Mouse (Mus musculus) midbrain, postnatal 0 days (tissue): ENCODE measurements around the gene Xpo6. TPM values are rescaled to one million over a fixed set of nuclear protein-coding genes. Genes with fewer than 3 reads are reported as not detected.

Experiments
- ATAC-seq: fragments of 200-750 bp; cut with Nextera tagmentation; 2 replicates; pipeline ENCODE4 v1.8.0; 2017; ENCODE audit warnings: moderate number of reproducible peaks, mild to moderate bottlenecking, moderate TSS enrichment, moderate library complexity; ENCODE audit not compliant: low FRiP score
- DNase-seq: peaks from one replicate; pipeline ENCODE4 v3.0.0-alpha.2; 2015; ENCODE audit warnings: low spot score
- H3K27ac ChIP-seq: fragments of 300-500 bp; sonication (generic); 2 replicates; pipeline ENCODE4 v1.5.1; 2014; ENCODE audit warnings: low read depth, mild to moderate bottlenecking, low read length, mixed read lengths
- H3K27me3 ChIP-seq: fragments of 300-500 bp; sonication (generic); 2 replicates; pipeline ENCODE4 v1.6.1; 2014; ENCODE audit warnings: low read length, control low read depth, mixed read lengths; ENCODE audit not compliant: insufficient read depth
- H3K36me3 ChIP-seq: fragments of 300-500 bp; sonication (generic); 2 replicates; pipeline ENCODE4 v1.6.1; 2014; ENCODE audit warnings: low read length, control low read depth, mixed read lengths; ENCODE audit not compliant: insufficient read depth
- H3K4me1 ChIP-seq: fragments of 300-500 bp; sonication (generic); 2 replicates; pipeline ENCODE4 v1.6.1; 2014; ENCODE audit warnings: mild to moderate bottlenecking, control low read depth, antibody characterized with exemption, low read length, mixed read lengths; ENCODE audit not compliant: insufficient read depth
- H3K4me2 ChIP-seq: fragments of 300-500 bp; sonication (generic); 2 replicates; pipeline ENCODE4 v1.6.1; 2014; ENCODE audit warnings: low read depth, mild to moderate bottlenecking, low read length, mixed read lengths; ENCODE audit not compliant: poor library complexity, severe bottlenecking
- H3K4me3 ChIP-seq: fragments of 300-500 bp; sonication (generic); 2 replicates; pipeline ENCODE4 v1.5.1; 2014; ENCODE audit warnings: low read depth, mild to moderate bottlenecking, low read length, moderate library complexity
- H3K9ac ChIP-seq: fragments of 300-500 bp; sonication (generic); replicated peaks from 2 replicates; pipeline ENCODE4 v1.6.1; 2014; ENCODE audit warnings: mild to moderate bottlenecking, low read length, moderate library complexity, mixed read lengths; ENCODE audit not compliant: poor library complexity, severe bottlenecking
- H3K9me3 ChIP-seq: fragments of 300-500 bp; sonication (generic); 2 replicates; pipeline ENCODE4 v1.6.1; 2016; ENCODE audit warnings: low read length, control low read depth
- CTCF ChIP-seq: IDR thresholded peaks from 2 replicates; pipeline ENCODE4 v1.5.1; 2016; ENCODE audit warnings: antibody characterized with exemption, mild to moderate bottlenecking
- WGBS: fragments of 180-500 bp; shearing (Covaris S2); extraction: QIAGEN DNeasy Blood & Tissue Kit; methylation state at CpG from one replicate; pipeline ENCODE4 v1.1.7; 2014; 5-methylcytosine and 5-hydroxymethylcytosine counted together
- polyA plus RNA-seq: library from polyadenylated mRNA; unstranded; fragments of >200 nt; fragmentation: Nextera tagmentation; extraction: Ambion mirVana; gene quantifications from 2 replicates; pipeline ENCODE4 v1.2.1, GENCODE M21; 2015
- total RNA-seq: library from RNA; depleted of rRNA; stranded (reverse); fragments of >200 nt; gene quantifications from 2 replicates; pipeline ENCODE4 v1.2.3, GENCODE M21; 2014

Xpo6 gene
- total and polyA plus RNA-seq, 2 experiments from 2014 or later = 46.9 to 157 TPM

DNA sequence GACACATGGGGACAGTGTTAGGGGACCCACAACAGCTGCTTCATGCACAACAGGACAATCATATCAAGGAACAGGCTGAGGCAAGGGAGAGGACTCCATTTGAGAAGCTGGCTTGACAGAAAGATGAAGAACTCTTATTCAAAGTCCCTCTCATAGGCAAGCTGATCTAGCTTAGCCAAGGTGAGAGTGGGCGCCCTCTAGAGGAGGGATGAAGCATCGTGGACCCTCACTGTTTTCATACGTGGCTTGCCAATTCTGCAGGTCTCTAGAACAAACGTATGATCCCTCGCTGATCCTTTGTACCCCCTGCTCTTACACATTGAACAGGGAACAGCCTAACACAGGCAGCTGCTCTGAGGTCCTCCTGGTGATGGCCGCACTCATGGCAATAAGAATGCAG lies 110.5 kb downstream of the Xpo6 start:
- DNase-seq (peak; percentile 83), ATAC-seq (no peak)
- Histone ChIP-seq H3K4me3 (no peak overlapping the region), H3K9me3 (no peaks in the 10 kb centered on the region), H3K4me1 (no peaks in the 10 kb centered on the region), H3K4me2 (no peak overlapping the region), H3K27me3 (no peaks in the 10 kb centered on the region), H3K36me3 (no peaks in the 10 kb centered on the region), H3K27ac (no peak overlapping the region), H3K9ac (no peak overlapping the region)
- peak; percentile 91 for TF ChIP-seq CTCF
- 11% methylated on average over 6 of the region's 6 CpGs for WGBS

DNA sequence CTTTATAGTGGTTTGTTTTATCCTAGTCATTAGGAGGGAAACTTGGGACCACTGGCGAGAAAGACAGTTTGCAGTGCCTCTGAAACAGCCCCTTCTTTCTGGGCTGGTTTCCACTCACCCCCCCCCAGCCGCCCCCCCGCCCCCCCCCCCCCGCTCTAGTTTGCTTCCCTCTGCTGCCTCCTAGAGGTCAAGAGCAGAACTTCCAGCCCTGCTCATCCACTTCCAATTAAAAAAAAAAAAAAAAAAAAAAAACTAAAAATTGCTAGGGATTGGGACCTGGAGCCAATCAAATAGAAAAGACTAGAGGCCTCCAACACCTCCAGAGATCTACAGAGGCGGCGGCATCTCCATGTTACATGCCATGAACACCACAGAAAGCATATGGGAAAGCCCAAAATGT lies 112.1 kb downstream of the Xpo6 start:
- H3K36me3 ChIP-seq = no peaks in the 10 kb centered on the region

DNA sequence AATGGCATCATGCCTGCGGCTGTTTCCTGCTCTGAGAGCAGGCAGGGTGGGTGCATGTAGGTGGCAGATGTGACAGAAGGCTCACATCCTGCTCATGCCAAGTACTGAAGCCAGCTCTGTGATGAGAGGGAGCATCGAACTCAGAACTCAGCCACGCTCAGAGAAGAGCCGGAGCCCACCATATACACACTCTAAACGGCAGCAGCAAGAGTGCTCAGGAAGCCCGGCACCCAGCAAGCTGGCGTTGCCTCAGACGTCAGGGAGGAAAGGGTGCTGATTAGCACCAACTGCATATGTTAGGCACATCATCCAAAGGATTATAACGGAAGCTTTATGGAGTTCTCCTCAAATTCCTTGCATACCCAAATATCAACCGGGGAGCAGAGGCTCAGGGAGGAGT lies 112.7 kb downstream of the Xpo6 start:
- ATAC-seq = no peak
- 71% methylated on average over 10 of the region's 10 CpGs for WGBS
- no peak overlapping the region for H3K27ac ChIP-seq
- H3K4me2 ChIP-seq = no peak overlapping the region
- H3K36me3 ChIP-seq = no peaks in the 10 kb centered on the region
- H3K9me3 ChIP-seq = no peaks in the 10 kb centered on the region
- no peak overlapping the region for H3K4me3 ChIP-seq
- no peak for DNase-seq
- H3K9ac ChIP-seq = no peak overlapping the region
- peaks cover 3% of the 10 kb centered on the region; the same call in 1 of the 2 replicates for H3K27me3 ChIP-seq
- no peak for TF ChIP-seq CTCF
- H3K4me1 ChIP-seq = peaks cover 4% of the 10 kb centered on the region; the same call in 1 of the 2 replicates

More for the DNA sequence above, 112.1 kb downstream of the Xpo6 start:
- WGBS = 20% methylated on average over 6 of the region's 6 CpGs
- Histone ChIP-seq H3K4me1 (peaks cover 4% of the 10 kb centered on the region; the same call in 1 of the 2 replicates), H3K27me3 (no peaks in the 10 kb centered on the region), H3K9me3 (no peaks in the 10 kb centered on the region), H3K9ac (no peak overlapping the region), H3K27ac (no peak overlapping the region), H3K4me2 (no peak overlapping the region), H3K4me3 (no peak overlapping the region)
- ATAC-seq (no peak), DNase-seq (peak; percentile 40)
- peak; percentile 57 for TF ChIP-seq CTCF

DNA sequence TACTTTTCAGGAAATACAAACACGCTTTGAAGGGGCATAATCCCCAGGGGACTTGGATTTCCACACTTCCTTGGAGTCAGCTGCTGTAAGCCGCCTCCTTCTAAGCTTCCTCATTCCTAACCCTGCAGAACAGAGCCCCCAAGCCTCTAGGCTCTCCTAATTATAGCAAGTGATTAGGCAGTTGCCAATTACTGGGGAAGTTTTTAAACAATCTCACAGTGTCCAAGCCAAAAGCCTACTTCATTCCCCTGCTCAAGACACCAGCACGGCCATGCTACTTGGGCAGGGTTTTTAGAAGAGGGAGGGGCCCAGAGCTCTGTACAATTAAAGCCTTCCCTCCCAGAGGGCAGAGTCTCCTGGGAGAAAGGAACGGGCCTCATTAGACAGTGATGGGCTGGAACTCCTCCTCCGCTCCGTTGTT lies 114.0 kb downstream of the Xpo6 start:
- 13% methylated on average over 6 of the region's 6 CpGs for WGBS
- ATAC-seq (no peak), DNase-seq (peak; percentile 43)

DNA sequence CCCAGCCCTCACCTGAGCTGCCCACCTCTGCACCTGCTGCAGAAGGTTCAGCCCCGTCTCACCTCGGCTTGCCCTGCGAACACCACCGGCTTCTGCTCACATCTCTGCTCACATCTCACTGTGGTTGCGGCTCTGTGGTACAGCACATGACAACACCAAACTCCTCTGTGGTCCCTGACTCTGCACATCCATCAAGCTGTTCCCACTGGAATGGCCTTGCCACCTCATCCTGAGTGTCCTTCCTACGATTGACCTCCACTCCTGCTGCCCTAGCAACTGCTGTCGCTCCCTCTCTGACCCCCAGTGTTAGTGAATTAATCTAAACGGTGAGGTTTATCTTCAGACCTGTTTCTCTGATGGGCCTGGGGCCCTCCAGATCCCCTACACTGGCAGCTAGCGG lies 115.1 kb downstream of the Xpo6 start:
- no peak overlapping the region for H3K9ac ChIP-seq
- H3K27me3 ChIP-seq = peaks cover 4% of the 10 kb centered on the region; the same call in 1 of the 2 replicates
- no peak overlapping the region for H3K4me3 ChIP-seq
- no peaks in the 10 kb centered on the region for H3K36me3 ChIP-seq
- DNase-seq = no peak
- ATAC-seq = no peak
- H3K27ac ChIP-seq = no peak overlapping the region
- peaks cover 4% of the 10 kb centered on the region; the same call in 1 of the 2 replicates for H3K4me1 ChIP-seq
- H3K9me3 ChIP-seq = no peaks in the 10 kb centered on the region
- TF ChIP-seq CTCF = no peak
- 92% methylated on average over 9 of the region's 9 CpGs for WGBS
- H3K4me2 ChIP-seq = no peak overlapping the region

More for the DNA sequence above, 114.0 kb downstream of the Xpo6 start:
- Histone ChIP-seq H3K4me1 (peaks cover 4% of the 10 kb centered on the region; the same call in 1 of the 2 replicates), H3K9me3 (no peaks in the 10 kb centered on the region), H3K27me3 (peaks cover 4% of the 10 kb centered on the region; the same call in 1 of the 2 replicates), H3K27ac (no peak overlapping the region), H3K36me3 (no peaks in the 10 kb centered on the region), H3K4me3 (no peak overlapping the region), H3K4me2 (no peak overlapping the region), H3K9ac (no peak overlapping the region)
- no peak for TF ChIP-seq CTCF

DNA sequence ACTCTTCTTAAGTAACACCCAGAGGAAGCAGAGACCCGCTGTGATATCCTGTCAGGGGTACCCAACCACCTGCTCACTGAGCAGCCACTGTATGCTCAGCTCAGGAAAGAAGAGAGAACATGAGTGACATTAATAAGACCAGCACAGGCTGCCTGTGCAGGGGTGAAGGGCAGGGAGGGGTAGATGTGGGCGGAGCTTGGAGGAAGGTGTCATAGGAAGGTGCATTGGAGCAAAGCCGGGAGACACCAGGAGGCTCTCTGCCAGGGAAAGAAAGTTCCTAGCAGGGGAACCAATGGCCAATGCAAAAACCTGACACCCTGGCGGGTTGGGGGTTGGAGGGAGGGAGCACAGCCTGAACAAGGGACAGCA lies 116.3 kb downstream of the Xpo6 start:
- H3K4me2 ChIP-seq = no peak overlapping the region; the same call in 1 of the 2 replicates
- WGBS = 13% methylated on average over 4 of the region's 4 CpGs

More for the DNA sequence above, 116.3 kb downstream of the Xpo6 start:
- Histone ChIP-seq H3K27ac (no peak overlapping the region), H3K27me3 (peaks cover 4% of the 10 kb centered on the region; the same call in 1 of the 2 replicates), H3K4me1 (peaks cover 4% of the 10 kb centered on the region; the same call in 1 of the 2 replicates), H3K9me3 (no peaks in the 10 kb centered on the region), H3K36me3 (no peaks in the 10 kb centered on the region), H3K4me3 (no peak overlapping the region), H3K9ac (no peak overlapping the region)
- no peak for TF ChIP-seq CTCF
- no peak for DNase-seq
- ATAC-seq = no peak
